Mouse (Mus musculus) frontal cortex, postnatal 25 days (tissue): ENCODE measurements around the gene Specc1.

Experiments used
- DNase-seq, 2 experiments: peaks; one replicate each; pipeline ENCODE4 v3.0.0; 2022; ENCODE audit warnings: low spot score in 2 of 2

Specc1 gene

DNA sequence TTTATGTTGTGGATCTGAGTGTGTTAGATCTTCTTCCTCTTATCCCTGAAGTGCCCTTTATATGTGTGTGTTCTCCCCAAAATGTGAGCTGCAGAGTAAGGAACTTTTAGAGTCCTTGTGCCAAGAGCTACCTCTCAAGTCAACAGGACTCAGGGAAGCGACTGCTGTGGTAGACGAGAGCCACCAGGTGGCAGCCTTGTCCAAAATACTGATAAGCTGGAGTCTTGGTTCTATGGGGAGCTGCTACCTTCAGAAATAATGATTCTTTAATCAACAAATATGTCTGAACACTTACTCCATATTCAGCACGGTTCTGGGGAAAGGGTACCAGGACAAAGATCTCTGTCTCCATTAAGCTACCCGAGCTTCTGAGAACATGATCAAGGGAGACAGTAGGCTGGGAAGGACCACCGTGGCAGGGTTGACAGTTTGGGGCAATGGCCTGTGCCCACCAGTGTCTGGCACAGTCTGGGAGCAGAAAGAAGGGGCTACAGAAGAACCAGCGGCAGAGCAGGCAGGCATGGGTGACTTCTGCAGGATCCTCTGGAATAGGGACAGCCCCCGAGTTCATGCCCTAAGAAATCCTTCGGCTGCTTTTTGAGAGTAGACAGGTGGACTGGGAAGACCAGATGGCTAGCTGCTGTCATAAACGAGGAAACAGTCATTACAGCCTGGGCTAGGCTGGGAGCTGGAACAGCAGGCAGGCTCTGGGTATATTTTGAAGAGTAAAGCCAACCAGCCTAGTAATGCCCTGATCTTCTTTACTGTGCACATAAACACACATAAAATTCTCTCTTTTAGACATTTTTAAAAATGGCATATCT, 91.5 kb downstream of the Specc1 start:
- DNase-seq, result peak; percentile 47 to 68

DNA sequence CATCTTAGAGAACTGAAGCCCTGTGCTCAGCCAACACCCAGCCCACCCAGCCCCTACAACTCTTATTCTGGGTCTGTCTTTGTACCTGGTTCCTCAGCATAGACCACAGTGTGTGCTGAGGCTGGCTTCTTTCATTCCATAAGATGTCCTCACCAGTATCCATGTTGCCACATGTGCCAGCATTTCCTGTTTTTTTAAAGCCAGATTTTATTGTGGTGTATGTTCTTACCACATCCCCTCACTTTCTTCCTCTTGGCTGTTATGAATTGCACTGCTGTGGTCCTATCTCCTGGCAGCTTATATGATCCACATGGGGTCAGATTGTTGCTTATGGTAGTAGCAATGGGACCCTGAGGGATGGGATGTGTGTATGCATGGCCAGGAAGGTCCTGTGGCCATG, 92.6 kb downstream of the Specc1 start:
- no peak for DNase-seq

DNA sequence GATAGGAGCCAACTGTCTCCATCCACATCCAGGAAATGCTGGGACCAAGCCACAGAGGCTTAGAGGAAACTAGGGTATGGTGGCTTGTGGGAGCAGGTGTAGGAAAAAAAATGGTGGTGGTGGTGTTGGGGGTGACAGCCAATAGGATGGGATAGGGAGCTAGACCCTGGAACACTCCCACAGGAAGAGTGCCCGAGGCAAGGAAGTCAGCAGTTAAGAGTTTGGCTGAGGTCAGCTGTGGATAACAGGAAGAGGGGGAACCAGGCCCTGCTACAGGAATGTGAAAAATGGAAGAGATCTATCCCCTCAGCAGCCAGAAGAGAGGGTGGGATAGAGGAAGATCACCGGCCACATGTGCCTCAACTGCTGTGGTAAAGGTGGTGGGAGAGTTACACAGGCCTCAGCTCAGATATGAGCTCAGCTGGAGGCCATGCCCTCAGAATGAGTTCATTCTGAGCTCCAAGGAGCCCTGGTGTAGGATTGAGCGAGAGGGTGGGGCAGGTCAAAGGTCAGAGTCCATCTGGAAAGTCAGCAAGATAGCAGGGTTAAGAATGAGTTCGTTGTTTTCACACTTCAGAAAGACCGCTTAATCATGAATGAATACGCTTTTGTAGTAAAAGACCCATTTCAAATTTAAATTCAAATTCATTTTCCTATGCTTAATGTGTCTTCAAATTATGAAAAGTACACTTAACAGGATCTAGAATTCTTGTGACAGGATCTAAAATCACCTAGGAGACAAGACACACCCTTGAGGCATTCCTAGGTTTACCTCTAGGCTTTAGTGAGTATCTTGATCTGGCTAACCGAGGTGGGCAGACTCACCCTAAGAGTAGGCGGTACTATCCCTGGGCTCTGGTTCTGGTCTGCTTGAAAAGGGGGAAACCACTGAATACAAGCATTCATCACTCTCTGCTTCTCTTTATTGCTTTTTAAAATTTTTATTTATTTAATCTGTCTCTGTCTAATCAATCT, 94.1 kb downstream of the Specc1 start:
- DNase-seq, result no peak

DNA sequence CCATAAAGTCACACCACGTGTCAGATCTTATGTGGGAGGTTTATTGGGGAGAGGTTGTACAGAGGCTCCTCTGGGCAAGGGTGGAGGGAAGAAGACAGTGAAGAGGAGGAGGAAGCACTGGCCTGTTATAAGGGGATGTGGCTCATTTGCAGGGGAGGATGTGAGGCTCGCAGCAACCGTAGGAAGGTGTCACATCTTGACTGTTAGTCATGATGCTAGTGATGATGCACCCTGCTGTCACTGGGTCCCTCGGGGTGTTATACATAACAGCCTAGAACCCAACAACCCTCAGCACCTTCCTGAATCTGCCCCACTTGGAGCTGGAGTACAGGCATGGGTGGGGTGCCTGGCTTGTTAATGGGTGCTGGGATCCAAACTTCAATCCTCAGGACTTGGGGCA, 94.9 kb downstream of the Specc1 start:
- no peak for DNase-seq

DNA sequence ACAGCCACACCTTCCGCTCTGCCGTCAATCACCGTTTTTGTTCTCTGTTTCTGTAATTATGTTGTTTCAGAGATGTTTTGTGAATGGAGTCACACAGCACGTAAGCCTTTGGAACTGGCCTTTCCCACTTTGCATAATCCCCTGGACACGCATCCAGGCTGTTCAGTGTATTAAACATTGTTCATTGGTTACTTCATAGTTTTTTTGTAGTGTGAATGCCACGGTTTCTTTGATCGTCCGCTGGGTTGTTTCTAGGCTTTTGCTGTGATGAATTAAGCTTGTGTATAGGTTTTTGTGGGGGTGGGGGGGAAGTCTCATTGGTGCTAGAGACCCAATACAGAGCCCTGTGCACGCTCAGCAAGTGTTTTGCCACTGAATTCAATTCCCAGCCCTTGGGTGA, 97.4 kb downstream of the Specc1 start:
- no peak for DNase-seq

DNA sequence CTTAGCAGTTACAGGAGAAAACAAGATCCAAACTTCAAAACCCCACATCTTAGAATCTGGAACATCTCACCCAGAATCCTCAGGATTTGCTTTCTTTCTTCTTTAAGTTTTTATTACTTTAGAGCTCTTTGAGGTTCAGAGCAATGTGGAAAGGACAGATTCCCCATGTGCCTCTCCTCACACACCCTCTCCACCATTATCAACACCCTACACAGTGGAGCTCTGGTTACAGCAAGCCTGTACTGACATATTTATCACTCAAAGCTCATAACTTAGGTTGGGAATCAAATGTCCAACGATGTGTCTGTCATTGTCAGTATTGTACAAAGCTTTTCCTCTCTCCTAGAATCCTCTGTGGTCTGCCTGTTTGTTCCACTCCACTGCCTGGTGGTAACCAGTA, 108.0 kb downstream of the Specc1 start:
- no peak for DNase-seq

DNA sequence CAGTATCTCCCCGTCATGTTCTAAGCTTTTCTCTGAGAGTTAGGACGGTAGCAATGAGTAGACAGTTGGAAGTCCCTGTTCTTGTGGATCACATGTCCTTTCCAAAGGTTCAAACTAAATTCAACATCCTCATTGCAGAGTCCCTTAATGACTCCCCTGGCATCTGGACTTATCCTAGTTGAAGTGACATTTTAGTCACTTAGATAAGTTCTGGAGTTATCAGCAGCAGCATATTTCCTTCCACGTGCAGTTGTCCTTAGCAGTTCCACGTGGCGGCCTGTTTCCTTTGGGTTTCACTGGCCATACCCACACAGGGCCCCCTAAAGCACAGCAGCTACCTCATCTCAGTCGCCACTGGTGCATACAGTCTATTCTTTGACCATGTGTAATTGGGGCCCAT, 109.1 kb downstream of the Specc1 start:
- no peak for DNase-seq

DNA sequence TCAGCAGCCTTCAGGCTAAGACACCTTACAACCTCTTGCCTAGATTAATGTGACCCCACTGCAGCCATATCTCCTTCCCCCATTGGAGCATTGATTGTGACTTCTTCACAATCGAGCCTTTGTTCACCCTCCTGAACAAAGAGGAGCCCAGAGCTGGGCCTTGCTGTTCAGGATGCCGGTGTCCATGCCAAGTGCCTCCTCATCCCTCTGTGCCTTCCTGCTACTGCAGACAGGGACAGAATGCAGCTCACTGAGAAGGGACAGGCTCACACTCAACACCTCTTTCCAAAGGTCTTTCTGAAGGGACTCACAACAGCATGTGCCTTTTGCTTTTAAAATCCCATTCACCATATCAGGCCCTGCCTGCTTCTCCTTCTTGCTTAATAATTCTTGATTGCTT, 113.0 kb downstream of the Specc1 start:
- no peak for DNase-seq

DNA sequence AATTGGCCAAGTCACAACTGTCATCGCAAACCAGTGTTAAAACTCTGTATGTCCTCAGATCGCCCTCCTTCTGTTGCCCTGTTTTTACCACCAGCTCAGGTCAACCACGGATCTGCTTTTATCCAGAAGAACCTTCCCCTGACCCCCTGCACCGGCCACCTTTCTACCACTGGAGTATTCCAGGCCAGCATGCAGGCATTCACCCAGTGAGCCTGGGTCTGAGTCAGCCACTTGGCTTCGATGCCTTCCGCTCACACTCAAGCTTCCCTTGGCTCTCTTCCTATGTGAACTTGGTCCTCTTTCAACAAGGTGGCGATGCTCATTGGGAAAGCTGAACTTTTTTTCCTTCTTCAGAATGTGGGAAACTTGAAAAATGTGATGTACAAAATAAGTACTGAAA, 113.6 kb downstream of the Specc1 start:
- no peak for DNase-seq

DNA sequence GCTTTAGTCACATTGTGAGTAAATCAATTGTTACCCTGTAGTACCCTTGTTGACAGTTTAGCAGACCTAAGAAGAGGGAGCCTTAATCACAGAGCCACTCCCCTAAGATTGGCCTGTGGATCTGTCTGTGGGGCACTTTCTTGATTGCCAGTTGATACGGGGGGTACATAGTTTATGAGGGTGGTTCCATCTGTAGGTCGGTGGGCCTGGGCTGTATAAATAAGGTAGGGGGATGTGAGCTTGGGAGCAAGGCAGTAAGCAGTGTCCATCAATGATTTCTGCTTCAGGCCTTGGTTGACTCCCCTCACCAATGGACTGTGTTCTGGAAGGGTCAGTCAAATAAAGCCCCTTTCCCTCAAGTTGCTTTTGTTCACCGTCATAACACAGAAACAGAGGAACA, 115.8 kb downstream of the Specc1 start:
- DNase-seq, result no peak

DNA sequence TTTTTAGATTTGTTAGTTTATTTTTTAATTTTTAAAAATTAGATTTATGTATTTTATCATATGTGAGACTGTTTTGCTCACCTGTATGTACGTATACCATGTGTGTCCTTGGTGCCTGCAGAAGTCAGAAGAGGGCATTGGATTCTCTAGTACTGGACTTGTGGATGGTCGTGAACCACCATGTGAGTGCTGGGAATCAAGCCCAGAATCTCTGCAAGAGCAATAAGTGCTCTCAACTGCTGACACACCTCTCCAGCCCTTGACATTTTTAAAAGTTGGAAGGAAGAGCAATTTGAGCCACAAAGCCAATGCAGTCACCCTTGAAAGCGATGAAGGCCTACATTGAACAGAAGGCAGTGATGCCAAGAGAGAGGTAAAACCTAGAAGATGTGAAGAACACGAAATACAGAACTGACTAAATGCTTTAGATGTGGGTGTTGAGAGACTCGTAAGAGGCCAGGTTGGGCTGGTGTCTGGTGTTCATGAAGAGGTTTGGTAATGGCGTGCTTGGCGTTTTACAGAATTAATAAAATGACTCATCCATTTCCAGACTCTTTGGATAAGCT, 117.1 kb downstream of the Specc1 start:
- DNase-seq, result no peak

DNA sequence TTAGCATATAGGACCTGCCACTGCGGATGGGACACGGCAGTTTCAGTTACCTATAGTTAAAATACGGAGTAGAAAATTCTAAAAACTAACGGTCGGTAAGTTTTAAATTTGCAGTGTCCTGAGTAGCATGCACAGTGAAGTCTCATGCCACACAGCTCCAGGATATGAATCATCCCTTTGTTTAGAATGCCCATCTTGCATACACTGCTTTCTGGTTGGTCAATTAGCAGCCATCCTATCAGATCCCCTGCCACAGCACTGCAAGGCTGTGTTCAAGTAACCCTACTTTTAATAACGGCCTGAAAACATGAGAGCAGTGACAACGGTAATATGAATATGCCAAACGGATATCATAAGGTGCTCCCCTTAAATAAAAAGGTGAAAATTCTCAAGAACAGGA, 118.0 kb downstream of the Specc1 start:
- DNase-seq, result no peak

DNA sequence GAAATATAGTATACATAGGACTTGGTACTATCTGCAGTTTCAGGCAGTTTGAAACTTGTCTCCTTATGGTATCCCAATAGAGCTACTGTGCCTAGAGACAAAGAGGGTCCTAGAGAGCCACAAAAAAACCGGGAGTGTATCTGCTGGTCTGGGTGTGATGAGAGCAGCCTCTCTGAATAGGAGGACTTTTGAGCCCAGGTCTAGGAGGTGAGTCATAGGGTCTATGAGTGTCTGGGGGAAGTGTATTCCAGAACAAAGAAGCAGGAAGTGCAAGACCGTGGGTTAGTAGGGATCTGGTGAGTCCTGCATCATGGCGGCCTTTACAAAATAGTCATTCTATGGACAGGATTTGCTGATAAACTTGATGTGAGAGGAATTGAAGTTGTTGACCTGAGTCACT, 118.5 kb downstream of the Specc1 start:
- DNase-seq, result no peak

DNA sequence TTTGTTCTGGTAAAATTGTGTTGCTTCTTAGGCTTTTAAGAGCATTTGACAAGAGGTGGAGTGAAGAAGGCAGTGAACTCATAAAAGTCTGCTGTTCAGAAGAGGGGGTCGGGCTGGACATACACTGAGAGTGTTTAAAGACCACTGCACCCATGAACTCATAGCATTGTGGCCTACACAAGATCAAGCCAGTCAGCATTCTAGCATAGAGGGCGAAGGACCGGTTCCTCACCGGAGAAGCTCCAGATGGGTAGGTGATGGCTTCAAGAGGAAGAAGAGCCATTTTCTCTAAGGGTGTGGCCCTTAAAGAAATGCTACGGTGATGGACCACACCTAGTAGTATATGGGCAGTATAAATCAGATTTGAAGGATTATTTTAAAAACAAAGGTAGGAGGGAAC, 119.0 kb downstream of the Specc1 start:
- no peak for DNase-seq

DNA sequence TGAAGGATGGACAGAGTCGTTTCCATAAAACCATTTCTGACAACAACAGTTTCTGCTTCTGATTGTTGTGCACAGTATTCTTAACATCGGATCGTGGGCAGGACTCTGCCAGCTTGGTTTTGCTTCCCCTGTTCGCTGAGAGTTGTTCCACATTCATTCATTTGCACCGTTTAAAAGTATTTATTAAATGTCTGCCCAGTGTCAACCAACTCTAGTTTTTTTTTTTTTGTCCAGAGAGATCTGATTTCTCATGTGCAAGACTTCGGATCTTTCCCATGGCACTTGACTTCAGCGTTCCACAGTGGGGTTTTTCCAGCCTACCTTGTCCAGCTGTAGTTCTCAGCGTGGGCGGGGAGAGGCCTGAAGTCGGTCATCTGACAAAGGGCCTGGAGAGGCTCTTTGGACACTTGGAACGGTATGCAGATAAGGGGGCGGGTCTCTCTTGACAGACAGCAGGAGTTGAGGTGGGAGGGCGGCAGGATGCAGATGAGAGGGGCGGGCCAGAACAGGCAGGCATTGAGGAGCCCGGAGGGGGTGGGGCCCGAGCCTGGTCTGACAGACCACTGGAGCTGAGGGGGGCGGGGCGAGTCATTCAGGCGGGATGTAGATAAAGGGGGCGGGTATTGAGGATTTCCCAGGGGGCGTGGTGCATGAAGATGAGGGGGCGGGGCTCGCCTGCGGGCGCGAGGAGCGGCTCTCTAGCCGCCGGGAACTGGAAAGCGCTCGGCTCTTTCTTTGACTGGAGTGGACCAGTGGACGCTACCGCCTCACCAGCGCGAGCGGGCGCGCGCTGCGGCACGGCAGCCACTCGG, 120.0 kb downstream of the Specc1 start:
- peak; percentile 64 to 80 for DNase-seq

DNA sequence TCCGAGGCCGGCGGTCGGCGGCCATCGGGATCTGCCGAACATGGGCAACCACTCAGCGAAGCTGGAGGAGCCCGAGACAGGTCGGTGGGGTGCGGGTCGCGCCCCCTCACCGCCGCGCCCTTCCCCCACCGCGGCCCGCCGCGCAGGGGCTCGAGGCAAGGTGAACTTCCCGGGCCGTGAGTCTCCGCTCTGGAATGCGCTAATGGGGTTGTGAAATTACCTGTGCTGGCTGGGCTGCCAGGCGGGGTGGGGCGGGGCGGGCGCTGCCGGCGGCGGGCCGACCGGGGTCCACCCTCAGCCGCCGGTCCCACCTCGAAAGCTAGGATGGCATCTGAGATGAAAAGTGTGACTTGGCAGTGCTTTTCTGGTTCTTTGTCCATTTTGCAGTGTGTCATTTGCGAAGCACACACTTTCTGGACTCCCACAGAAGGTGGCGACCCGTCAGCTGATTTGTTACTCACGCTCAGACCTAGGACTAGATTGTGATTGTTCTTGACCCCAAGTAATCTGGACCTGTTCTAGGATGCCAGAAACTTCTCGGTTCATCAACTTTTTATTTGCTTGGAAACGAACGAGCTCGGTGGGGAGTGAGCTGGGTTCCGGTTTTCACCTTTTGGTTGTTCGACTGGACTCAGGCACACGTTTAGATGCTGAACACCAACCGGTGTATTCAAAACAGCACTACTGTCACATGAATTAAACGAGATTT, 120.7 kb downstream of the Specc1 start:
- no peak for DNase-seq

DNA sequence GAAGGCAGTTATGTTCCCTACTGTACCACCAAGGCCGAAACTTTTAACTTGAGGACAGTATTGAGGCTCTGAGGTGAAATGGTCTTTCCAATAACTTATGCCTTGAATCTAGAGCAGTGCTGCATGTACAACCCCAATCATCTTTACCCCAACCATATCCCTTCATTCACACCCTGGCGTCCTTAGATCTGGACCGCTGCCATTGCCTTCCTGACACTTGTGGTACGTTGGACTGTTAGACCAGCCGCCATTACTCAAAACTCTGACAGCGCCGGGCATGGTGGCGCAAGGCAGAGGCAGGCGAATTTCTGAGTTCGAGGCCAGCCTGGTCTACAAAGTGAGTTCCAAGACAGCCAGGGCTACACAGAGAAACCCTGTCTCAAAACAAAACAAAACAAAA, 121.8 kb downstream of the Specc1 start:
- DNase-seq, result no peak

DNA sequence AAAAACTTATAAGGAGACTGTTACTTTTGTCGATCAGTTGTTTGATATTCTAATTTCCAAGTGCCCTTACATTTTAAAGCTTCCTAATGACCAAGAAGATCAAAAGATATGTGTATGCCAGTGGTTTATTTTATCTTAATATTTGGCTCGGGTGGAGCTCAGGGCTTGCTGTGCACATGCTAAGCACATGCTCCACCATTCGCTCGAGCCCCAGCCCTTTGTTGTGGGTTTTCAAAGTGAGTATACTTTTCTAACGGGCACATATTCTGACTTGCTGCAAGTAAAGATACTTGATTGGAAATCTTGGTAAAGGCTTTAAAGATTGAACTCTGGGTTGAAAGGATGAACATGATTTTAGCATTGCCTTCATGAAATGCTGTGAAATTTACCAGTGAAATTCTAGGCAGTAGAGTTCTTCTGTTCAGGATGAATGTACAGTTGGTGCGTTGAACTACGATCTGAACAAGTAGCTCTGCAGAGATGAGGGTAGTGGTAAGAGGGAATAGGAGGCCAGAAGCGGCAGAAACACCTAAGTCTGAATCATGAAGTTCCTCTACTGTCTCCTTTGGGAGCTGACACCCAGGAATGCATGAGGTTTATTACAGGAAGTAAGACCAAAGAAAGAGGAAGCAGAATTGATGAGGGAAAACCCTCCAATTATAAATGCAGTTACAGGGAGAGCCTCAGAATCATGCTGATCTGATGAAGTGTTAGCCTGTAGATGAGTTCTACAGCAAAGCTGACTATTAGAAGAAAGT, 122.7 kb downstream of the Specc1 start:
- no peak for DNase-seq

DNA sequence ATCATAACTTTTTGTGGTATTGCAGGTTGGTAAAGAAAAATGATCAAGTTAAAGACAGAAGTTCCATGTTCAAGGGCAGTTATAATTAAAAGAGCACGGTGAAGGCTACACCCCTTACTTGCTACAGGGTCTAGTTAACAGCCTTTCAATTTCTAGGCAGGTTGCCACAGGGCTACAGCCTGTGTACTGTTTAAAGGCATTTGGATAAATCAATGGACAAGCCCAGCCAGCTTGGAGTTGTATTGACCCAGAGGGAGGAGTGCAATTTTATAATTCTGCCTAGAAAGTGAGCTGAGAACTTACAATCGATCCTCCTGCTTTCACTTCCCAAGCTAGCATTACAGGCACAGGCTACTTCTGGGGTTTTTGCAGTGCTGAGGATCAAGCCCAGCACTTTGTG, 123.9 kb downstream of the Specc1 start:
- DNase-seq, result no peak

DNA sequence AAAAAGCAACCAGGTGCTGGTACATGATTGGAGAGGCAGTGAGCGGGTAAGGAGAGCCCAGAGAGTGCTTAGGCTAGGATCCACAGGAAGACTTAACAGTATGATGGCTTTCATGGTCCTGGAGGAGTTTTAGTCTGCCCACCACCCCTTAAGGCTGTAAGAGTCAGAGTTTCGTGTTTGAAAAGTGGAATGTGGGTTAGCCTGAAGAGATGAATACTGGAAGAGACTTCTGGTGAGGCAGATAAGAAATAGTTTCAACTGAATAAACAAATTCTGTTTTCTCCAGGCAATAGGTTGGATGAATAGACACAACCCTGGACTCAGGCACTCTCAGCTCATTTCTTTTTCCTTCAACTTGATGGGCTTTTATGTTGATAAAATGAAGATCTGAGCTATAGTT, 130.1 kb downstream of the Specc1 start:
- DNase-seq, result no peak
